Mouse (Mus musculus) erythroblast, embryonic 14.5 days (primary cell): ENCODE results near the gene Nrip1.

ENCODE experiments used
- GATA1 ChIP-seq: IDR thresholded peaks from 2 replicates; pipeline ENCODE4 v1.6.1; 2012; ENCODE audit warnings: low read length, inconsistent platforms, mixed read lengths
- TAL1 ChIP-seq: IDR thresholded peaks from 3 replicates; pipeline ENCODE4 v1.6.1; 2012; ENCODE audit warnings: low read length, inconsistent platforms, mixed read lengths

GRCm38 (mm10) chr16:76307039-76307438 is 66.6 kb downstream of the Nrip1 start:
- TF ChIP-seq TAL1: no peak
- TF ChIP-seq GATA1: no peak
